Mouse (Mus musculus) erythroblast, embryonic 14.5 days (primary cell): ENCODE data around the gene Ewsr1. TPM values are rescaled to one million over a fixed set of nuclear protein-coding genes. Genes with fewer than 3 reads are reported as not detected.

ENCODE experiments used
- H3K27me3 ChIP-seq: 2 replicates; pipeline ENCODE4 v1.6.1; 2012; ENCODE audit warnings: inconsistent platforms; ENCODE audit not compliant: control insufficient read depth
- H3K36me3 ChIP-seq: 2 replicates; pipeline ENCODE4 v1.6.1; 2012; ENCODE audit warnings: mild to moderate bottlenecking, inconsistent platforms; ENCODE audit not compliant: control insufficient read depth
- H3K4me1 ChIP-seq: 2 replicates; pipeline ENCODE4 v1.6.1; 2012; ENCODE audit warnings: inconsistent platforms; ENCODE audit not compliant: control insufficient read depth
- H3K4me3 ChIP-seq: replicated peaks from 2 replicates; pipeline ENCODE3; 2012; ENCODE audit warnings: moderate library complexity, mild to moderate bottlenecking, inconsistent platforms
- H3K9me3 ChIP-seq: 2 replicates; pipeline ENCODE4 v1.6.1; 2012; ENCODE audit warnings: low read length, inconsistent platforms, mixed read lengths; ENCODE audit not compliant: control insufficient read depth
- GATA1 ChIP-seq: IDR thresholded peaks from 2 replicates; pipeline ENCODE4 v1.6.1; 2012; ENCODE audit warnings: low read length, inconsistent platforms, mixed read lengths
- TAL1 ChIP-seq: IDR thresholded peaks from 3 replicates; pipeline ENCODE4 v1.6.1; 2012; ENCODE audit warnings: low read length, inconsistent platforms, mixed read lengths
- polyA plus RNA-seq: library from polyadenylated mRNA; stranded (reverse); fragments of >175 nt; gene quantifications from 2 replicates; pipeline ENCODE4 v1.2.3, GENCODE M21; 2012

Gene Ewsr1
- polyA plus RNA-seq, 1 experiment: 171 TPM

GRCm38 (mm10) chr11:5074882-5075281 is 24.2 kb downstream of the Ewsr1 start:
- H3K9me3 ChIP-seq: no peaks in the 10 kb centered on the region
- H3K4me1 ChIP-seq: no peaks in the 10 kb centered on the region; the same call in 1 of the 2 replicates
- no peaks in the 10 kb centered on the region for H3K27me3 ChIP-seq
- TF ChIP-seq TAL1 (no peak), GATA1 (no peak)
- H3K36me3 ChIP-seq: peaks cover 92% of the 10 kb centered on the region
- no peak overlapping the region for H3K4me3 ChIP-seq

DNA sequence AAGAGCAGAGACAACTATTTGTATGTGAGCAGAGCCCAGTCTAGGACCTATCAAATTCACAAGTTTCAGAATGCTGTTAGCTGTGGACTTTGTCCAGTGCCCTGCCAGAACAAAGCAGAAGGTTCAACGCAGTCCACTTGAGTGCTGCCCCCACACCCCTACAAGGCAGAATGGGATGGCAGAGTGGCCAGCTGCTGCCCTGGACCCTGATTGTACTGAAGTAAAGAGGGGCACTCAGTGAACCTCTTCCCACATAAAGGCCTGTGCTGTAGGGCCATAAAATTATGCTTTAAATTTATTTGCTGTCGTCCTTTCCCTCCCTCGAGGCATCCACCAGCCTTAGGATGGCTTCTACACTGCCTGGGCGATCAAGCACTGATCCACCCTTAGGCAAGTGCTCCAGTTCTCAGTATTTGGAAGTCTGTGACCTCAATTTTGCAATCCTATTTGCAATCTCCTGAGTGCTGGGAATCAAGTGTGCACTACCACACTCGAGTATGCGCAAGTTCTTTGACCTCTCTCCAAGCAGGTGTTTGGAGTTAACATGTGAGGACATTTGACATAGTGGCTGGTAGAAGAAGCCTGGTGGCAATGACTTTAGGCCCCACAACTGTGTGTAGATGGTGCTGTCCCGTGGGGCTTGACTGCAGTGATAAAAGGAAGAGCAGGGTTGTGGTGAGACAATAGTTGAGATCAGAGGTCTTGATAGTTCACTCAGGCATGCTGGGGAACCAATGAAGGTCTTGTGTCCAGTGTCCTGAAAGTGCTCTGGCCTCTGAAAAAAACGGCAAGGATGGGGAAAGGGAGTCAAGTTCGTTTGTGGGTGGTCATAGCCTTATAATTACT is 30.7 kb downstream of the Ewsr1 start:
- Histone ChIP-seq H3K36me3 (peaks cover 65% of the 10 kb centered on the region), H3K4me3 (no peak overlapping the region), H3K4me1 (peaks cover 23% of the 10 kb centered on the region)

GRCm38 (mm10) chr11:5067063-5067462 is 32.0 kb downstream of the Ewsr1 start:
- Histone ChIP-seq H3K9me3 (no peaks in the 10 kb centered on the region; the same call in 1 of the 2 replicates), H3K4me1 (peaks cover 31% of the 10 kb centered on the region), H3K27me3 (peaks cover 30% of the 10 kb centered on the region), H3K4me3 (no peak overlapping the region), H3K36me3 (peaks cover 52% of the 10 kb centered on the region)
- TF ChIP-seq GATA1: no peak
- TF ChIP-seq TAL1: no peak

More for the DNA sequence above, 30.7 kb downstream of the Ewsr1 start:
- no peaks in the 10 kb centered on the region; the same call in 1 of the 2 replicates for H3K9me3 ChIP-seq
- TF ChIP-seq GATA1: no peak
- TF ChIP-seq TAL1: no peak
- peaks cover 17% of the 10 kb centered on the region for H3K27me3 ChIP-seq

DNA sequence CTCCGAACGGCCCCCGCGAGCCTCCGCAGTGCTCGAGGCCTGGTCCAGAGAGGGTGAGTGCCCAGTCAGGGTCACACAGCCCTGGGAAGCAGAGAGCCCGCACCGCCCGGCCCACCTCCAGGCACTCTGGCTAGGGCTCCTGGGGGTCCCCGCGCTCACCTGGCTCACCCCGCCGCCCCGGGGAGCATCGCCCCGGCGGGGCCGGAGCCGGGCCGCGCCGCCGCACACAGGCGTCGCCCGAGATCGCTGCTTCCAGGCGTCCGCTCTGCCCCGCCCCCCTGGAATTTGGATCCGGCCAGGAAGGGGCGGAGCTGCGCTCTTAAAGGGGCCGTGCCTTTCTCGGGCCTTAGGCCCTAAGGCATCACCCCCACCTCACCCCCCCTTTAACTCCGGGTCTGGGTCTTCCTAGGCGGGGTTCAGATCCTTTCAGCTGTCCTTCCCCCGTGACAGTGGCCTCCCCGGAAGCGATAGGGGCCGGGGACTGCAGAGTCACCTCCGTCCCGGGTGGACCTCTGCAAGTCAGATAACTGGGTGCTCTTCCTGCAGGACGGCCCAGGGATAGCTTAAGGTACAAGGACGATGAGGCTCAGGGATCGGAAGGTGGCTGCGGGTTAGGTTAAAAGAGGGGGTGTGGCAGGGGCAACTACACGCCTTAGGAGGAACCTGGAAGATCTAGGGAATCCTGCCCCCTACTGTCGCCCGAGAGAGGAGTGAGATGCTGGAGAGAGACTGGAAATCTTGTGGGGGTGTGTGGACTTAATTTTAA is 33.8 kb downstream of the Ewsr1 start, which contains the start of gene Gas2l1:
TSS of gene Gas2l1 (minus strand) at position 272 of the 766 bp plus-strand sequence.
- Histone ChIP-seq H3K27me3 (peaks cover 48% of the 10 kb centered on the region), H3K9me3 (peaks cover 5% of the 10 kb centered on the region), H3K4me3 (peak within 1 kb of the TSS; percentile 66), H3K36me3 (peaks cover 39% of the 10 kb centered on the region), H3K4me1 (peaks cover 46% of the 10 kb centered on the region)
- TF ChIP-seq GATA1 (no peak), TAL1 (no peak)

DNA sequence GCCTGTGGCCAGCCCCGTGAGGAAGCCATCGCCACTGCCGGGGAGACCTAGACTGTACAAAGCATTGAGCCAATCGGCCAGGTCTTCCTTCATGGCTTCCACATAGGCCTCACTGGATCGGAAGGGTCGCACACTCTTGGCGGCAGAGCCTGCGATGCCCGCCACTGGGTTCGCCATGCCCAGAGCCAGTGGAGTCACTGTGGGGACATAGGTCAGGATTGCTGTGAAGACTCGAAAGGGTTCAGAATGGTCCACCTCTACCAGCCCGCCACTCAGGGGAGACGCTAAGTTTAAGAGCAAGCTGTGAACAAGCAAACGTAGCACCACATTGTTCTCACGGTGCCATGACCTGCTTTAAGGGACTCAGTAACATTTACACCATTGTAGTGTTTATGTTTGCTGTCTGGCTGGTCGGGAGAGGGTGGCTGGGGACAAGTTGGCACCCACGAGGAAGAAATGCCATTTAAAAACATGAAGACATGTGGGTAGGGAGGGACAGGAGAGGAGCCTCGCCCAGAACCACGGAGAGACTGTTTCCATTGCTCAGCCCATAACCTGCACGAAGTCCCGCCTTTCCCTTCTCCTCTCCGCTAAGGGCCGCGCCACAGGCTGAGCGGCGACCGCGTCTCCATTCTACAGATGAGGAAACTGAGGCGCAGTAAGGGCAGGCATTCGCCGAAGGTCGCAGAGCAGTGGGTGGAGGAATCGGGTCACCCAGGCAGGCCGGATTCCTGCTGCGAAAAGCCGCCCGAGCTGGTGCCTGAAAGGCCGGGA is 34.6 kb downstream of the Ewsr1 start:
- Histone ChIP-seq H3K4me1 (peaks cover 49% of the 10 kb centered on the region), H3K36me3 (peaks cover 33% of the 10 kb centered on the region), H3K4me3 (peak overlapping the region; percentile 66), H3K9me3 (peaks cover 9% of the 10 kb centered on the region), H3K27me3 (peaks cover 55% of the 10 kb centered on the region)
- TF ChIP-seq TAL1 (no peak), GATA1 (no peak)

DNA sequence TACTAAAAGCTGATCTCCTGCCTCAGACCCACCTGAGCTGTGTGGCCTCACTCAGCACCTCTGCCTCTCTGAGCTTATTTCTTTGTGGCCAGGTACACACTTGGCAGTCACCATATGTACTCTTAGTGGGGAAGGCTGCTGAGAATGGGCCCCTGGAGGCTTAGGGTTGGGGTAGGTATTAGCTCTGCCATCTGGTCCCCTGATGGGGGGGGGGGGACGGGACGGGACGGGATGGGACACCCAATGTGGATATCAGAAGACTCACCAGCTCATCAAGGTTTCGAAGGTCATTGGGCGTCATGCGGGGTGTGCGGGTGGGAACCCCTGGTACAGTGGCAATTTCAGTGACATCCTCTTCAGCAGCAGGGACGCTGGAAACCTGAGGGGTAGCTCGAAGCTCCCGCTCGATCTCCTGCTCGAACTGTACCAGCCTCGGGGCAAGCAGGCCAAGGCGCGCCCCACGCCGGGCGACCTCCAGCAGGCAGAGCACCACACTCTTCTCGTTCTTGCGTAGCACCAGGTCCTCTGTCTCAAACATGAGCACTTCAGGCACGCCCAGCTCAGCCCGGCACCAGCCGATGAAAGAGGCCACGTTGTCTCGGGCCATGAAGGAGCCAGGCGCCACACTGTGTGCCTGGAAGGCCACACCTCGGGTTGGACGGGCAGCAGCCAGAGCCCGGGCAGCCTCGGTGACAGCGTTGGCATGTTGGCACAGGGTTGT is 35.3 kb downstream of the Ewsr1 start:
- TF ChIP-seq TAL1 (no peak), GATA1 (no peak)
- Histone ChIP-seq H3K4me3 (peak overlapping the region; percentile 66), H3K9me3 (peaks cover 14% of the 10 kb centered on the region), H3K4me1 (peaks cover 49% of the 10 kb centered on the region), H3K36me3 (peaks cover 25% of the 10 kb centered on the region), H3K27me3 (peaks cover 63% of the 10 kb centered on the region)

- peaks cover 53% of the 10 kb centered on the region for H3K4me1 ChIP-seq
- H3K36me3 ChIP-seq: peaks cover 18% of the 10 kb centered on the region
- peaks cover 18% of the 10 kb centered on the region for H3K9me3 ChIP-seq
- no peak overlapping the region for H3K4me3 ChIP-seq
- TF ChIP-seq GATA1 (no peak), TAL1 (no peak)
- peaks cover 70% of the 10 kb centered on the region for H3K27me3 ChIP-seq
These were observed 36.1 kb downstream of the Ewsr1 start for GRCm38 (mm10) chr11:5062860-5063505.

DNA sequence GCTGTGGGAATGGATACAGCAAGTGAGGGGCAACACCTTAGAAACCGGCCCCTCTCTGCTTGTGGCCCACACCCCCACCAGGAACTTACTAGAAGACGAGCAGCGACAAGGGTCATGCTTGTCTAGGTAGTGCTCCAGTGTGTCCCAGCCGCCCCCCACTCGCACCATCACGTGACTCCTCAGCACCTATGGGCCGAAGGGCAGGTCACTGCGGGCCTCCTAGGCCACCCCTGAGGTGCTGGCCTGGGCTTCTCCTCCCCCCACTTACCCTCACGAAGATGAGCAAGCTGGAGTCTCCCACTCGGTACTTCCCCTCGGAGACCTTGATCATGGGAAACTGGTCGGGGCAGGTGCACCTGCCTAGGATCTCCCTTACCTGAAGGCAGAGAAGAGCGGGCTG is 36.7 kb downstream of the Ewsr1 start:
- Histone ChIP-seq H3K4me1 (peaks cover 57% of the 10 kb centered on the region), H3K36me3 (peaks cover 12% of the 10 kb centered on the region), H3K9me3 (peaks cover 24% of the 10 kb centered on the region), H3K4me3 (peak overlapping the region; percentile 33), H3K27me3 (peaks cover 77% of the 10 kb centered on the region)
- TF ChIP-seq GATA1 (no peak), TAL1 (no peak)
